Mouse (Mus musculus) cortical plate, adult 2 months (tissue): Measurements from ENCODE around the gene Lrrc8d. TPM values are rescaled to one million over a fixed set of nuclear protein-coding genes. Genes with fewer than 3 reads are reported as not detected.

ENCODE experiments used
- H3K27ac ChIP-seq: fragments of 200-500 bp; 2 replicates; pipeline ENCODE4 v1.5.1; 2012; ENCODE audit warnings: low read length, control low read depth, inconsistent platforms; ENCODE audit not compliant: insufficient read depth
- H3K4me1 ChIP-seq: fragments of 200-500 bp; 2 replicates; pipeline ENCODE4 v1.6.1; 2011; ENCODE audit warnings: low read length; ENCODE audit not compliant: control insufficient read depth, insufficient read depth
- H3K4me3 ChIP-seq: fragments of 200-500 bp; 2 replicates; pipeline ENCODE4 v1.5.1; 2011; ENCODE audit warnings: mild to moderate bottlenecking, low read length, control low read depth; ENCODE audit not compliant: insufficient read depth
- CTCF ChIP-seq: fragments of 200-500 bp; IDR thresholded peaks from 2 replicates; pipeline ENCODE4 v1.5.1; 2011; ENCODE audit warnings: mild to moderate bottlenecking, control low read depth, low read length; ENCODE audit not compliant: insufficient read depth; ENCODE audit errors: extremely low read depth
- POLR2A ChIP-seq: fragments of 200-500 bp; IDR thresholded peaks from 2 replicates; pipeline ENCODE4 v1.6.1; 2011; ENCODE audit warnings: mild to moderate bottlenecking, low read length, control low read depth; ENCODE audit not compliant: insufficient read depth; ENCODE audit errors: extremely low read depth
- polyA plus RNA-seq: library from polyadenylated mRNA; depleted of rRNA; stranded (reverse); fragments of >200 nt; gene quantifications from 2 replicates; pipeline ENCODE4 v1.2.3, GENCODE M21; 2012

The Lrrc8d gene
- polyA plus RNA-seq, 1 experiment: 12.9 TPM

- no peak overlapping the region for H3K4me3 ChIP-seq
- H3K4me1 ChIP-seq: peaks cover 4% of the 10 kb centered on the region; the same call in 1 of the 2 replicates
- no peak overlapping the region for H3K27ac ChIP-seq
- TF ChIP-seq CTCF (no peak), POLR2A (no peak)
These were observed 121.6 kb downstream of the Lrrc8d start for GRCm38 (mm10) chr5:105821390-105821789.

- no peak overlapping the region for H3K4me3 ChIP-seq
- H3K27ac ChIP-seq: no peak overlapping the region
- TF ChIP-seq POLR2A (no peak), CTCF (no peak)
- H3K4me1 ChIP-seq: peaks cover 4% of the 10 kb centered on the region; the same call in 1 of the 2 replicates
These were observed 123.0 kb downstream of the Lrrc8d start for GRCm38 (mm10) chr5:105822521-105823498.

- H3K4me3 ChIP-seq: no peak overlapping the region
- no peak for TF ChIP-seq CTCF
- no peak for TF ChIP-seq POLR2A
- H3K4me1 ChIP-seq: peaks cover 4% of the 10 kb centered on the region; the same call in 1 of the 2 replicates
- H3K27ac ChIP-seq: no peak overlapping the region
These were observed 124.5 kb downstream of the Lrrc8d start for GRCm38 (mm10) chr5:105824282-105824681.

GRCm38 (mm10) chr5:105824827-105825226, 125.1 kb downstream of the Lrrc8d start:
- TF ChIP-seq CTCF (no peak), POLR2A (no peak)
- Histone ChIP-seq H3K4me3 (no peak overlapping the region), H3K27ac (no peak overlapping the region), H3K4me1 (peaks cover 4% of the 10 kb centered on the region; the same call in 1 of the 2 replicates)

GRCm38 (mm10) chr5:105826916-105827510, 127.2 kb downstream of the Lrrc8d start:
- Histone ChIP-seq H3K4me1 (peaks cover 4% of the 10 kb centered on the region; the same call in 1 of the 2 replicates), H3K4me3 (no peak overlapping the region), H3K27ac (no peak overlapping the region)
- TF ChIP-seq POLR2A: no peak
- no peak for TF ChIP-seq CTCF

- TF ChIP-seq CTCF: no peak
- TF ChIP-seq POLR2A: no peak
- Histone ChIP-seq H3K27ac (no peak overlapping the region), H3K4me1 (no peaks in the 10 kb centered on the region; the same call in 1 of the 2 replicates), H3K4me3 (no peak overlapping the region)
These were observed 128.3 kb downstream of the Lrrc8d start for GRCm38 (mm10) chr5:105828050-105828449.

- no peaks in the 10 kb centered on the region for H3K4me1 ChIP-seq
- no peak overlapping the region for H3K4me3 ChIP-seq
- no peak for TF ChIP-seq POLR2A
- TF ChIP-seq CTCF: no peak
- no peak overlapping the region for H3K27ac ChIP-seq
These were observed 129.3 kb downstream of the Lrrc8d start for GRCm38 (mm10) chr5:105829008-105829586.

- TF ChIP-seq CTCF (no peak), POLR2A (no peak)
- H3K4me1 ChIP-seq: no peaks in the 10 kb centered on the region
- no peak overlapping the region for H3K27ac ChIP-seq
- H3K4me3 ChIP-seq: no peak overlapping the region
These were observed 132.4 kb downstream of the Lrrc8d start for GRCm38 (mm10) chr5:105832140-105832539.

- TF ChIP-seq CTCF (no peak), POLR2A (no peak)
- Histone ChIP-seq H3K4me3 (no peak overlapping the region), H3K27ac (no peak overlapping the region), H3K4me1 (no peaks in the 10 kb centered on the region)
These were observed 134.2 kb downstream of the Lrrc8d start for GRCm38 (mm10) chr5:105833923-105834322.

- Histone ChIP-seq H3K4me3 (no peak overlapping the region), H3K27ac (no peak overlapping the region), H3K4me1 (no peaks in the 10 kb centered on the region)
- TF ChIP-seq POLR2A (no peak), CTCF (no peak)
These were observed 136.2 kb downstream of the Lrrc8d start for GRCm38 (mm10) chr5:105836006-105836405.
